Mouse (Mus musculus): ENCODE results near the gene Cpox.

GRCm38 (mm10) chr16:58669917-58670630 lies at the start of gene Cpox:
- no peak for TF ChIP-seq CTCF (conservative IDR thresholded peaks at IDR 0.05; ENCODE audit: insufficient read depth, insufficient read length, low read depth, low read length)
- peak; percentile 31 for TF ChIP-seq POLR2A (IDR thresholded peaks at IDR 0.05; ENCODE audit: low read depth, low read length)
